Mouse (Mus musculus) T-cell, adult 66 days (primary cell): ENCODE data around the gene Phf8. TPM values are rescaled to one million over a fixed set of nuclear protein-coding genes. Genes with fewer than 3 reads are reported as not detected.

ENCODE experiments used
- total RNA-seq, 2 experiments: library from RNA; stranded (reverse); gene quantifications; 3 replicates in 1 of 2; 4 replicates in 1 of 2; pipeline ENCODE4 v1.2.4; 2023

Phf8 gene
- total RNA-seq = 10 to 100 TPM; 72.7 to 73.0 TPM

GRCm38 (mm10) chrX:151520458-151521322 lies at the start of gene Phf8:
Gene Phf8 (plus strand): TSS chrX:151520672.

Other genes starting within 250 kb of the Phf8 start
- 1 to 10 TPM; 8.2 to 9.3 TPM for gene Fam120c, start 176.5 kb upstream of the Phf8 start, total RNA-seq